In genomic region chr4:125160951-125161331, GRCm38 (mm10) we compare ENCODE assay signal across 11 mouse cellular contexts. TPM values are rescaled to one million over a fixed set of nuclear protein-coding genes. Genes with fewer than 3 reads are reported as not detected.
A peak's percentile ranks its signal among the peaks of the same experiment; 100 is the strongest.
DNase-seq lines count a peak whose midpoint lies in the region; ATAC-seq and TF ChIP-seq lines count a peak whose summit lies in the region.
"Had no signal": no experiment of that assay in that cellular context is flagged by ENCODE, and none has a peak within 500 bp of the region (broad histone marks: within the 10 kb centered on the region; RNA-seq: fewer than 3 reads in every experiment).

No protein-coding gene starts in this region.

- no peak for ATAC-seq in hindbrain, embryonic 15.5 days (ENCODE audit: low FRiP score, low read depth)
- peak; percentile 35; the same call in 1 of the 2 replicates for ATAC-seq in midbrain, embryonic 15.5 days (replicated peaks)
- no peak for ATAC-seq in midbrain, embryonic 14.5 days (ENCODE audit: low FRiP score, low TSS enrichment)
- ATAC-seq in forebrain, postnatal 0 days = no peak
- peak; percentile 42; the same call in 1 of the 2 replicates for ATAC-seq in stomach, embryonic 16.5 days (ENCODE audit: insufficient read depth, low FRiP score)
- ATAC-seq in heart, embryonic 12.5 days (ENCODE audit: insufficient number of reproducible peaks, low FRiP score) = no peak

- H3K4me1 ChIP-seq in hindbrain, embryonic 15.5 days (replicated peaks) = peaks cover 21% of the 10 kb centered on the region
- H3K4me1 ChIP-seq in hindbrain, embryonic 10.5 days (replicated peaks) = peaks cover 18% of the 10 kb centered on the region; the same call in 1 of the 2 replicates
- H3K4me1 ChIP-seq in midbrain, embryonic 15.5 days = peaks cover 15% of the 10 kb centered on the region
- H3K4me1 ChIP-seq in midbrain, embryonic 14.5 days (ENCODE audit: control insufficient read depth, insufficient read depth, low read length) = 0 out of 2 replicates have a peak, but pooled peaks cover 4% of the 10 kb centered on the region
- H3K4me1 ChIP-seq in forebrain, postnatal 0 days (ENCODE audit: insufficient read depth) = peaks cover 5% of the 10 kb centered on the region; the same call in 1 of the 2 replicates
- H3K4me1 ChIP-seq in stomach, embryonic 16.5 days (ENCODE audit: control insufficient read depth, insufficient read depth, low read length) = no peaks in the 10 kb centered on the region; the same call in 1 of the 2 replicates
- no peaks in the 10 kb centered on the region for H3K4me1 ChIP-seq in heart, embryonic 12.5 days (replicated peaks)
- H3K4me1 ChIP-seq: liver, embryonic 13.5 days had no signal

- WGBS in hindbrain, embryonic 15.5 days = 69% methylated on average over 10 of the region's 10 CpGs
- WGBS in hindbrain, embryonic 10.5 days = 71% methylated on average over 10 of the region's 10 CpGs
- WGBS in midbrain, embryonic 15.5 days = 60% methylated on average over 10 of the region's 10 CpGs
- WGBS in midbrain, embryonic 14.5 days = 60% methylated on average over 10 of the region's 10 CpGs
- WGBS in forebrain, postnatal 0 days = 67% methylated on average over 10 of the region's 10 CpGs
- WGBS in stomach, embryonic 16.5 days = 59% methylated on average over 10 of the region's 10 CpGs
- WGBS in heart, embryonic 12.5 days = 80% methylated on average over 10 of the region's 10 CpGs

- H3K27me3 ChIP-seq in hindbrain, embryonic 15.5 days = peaks cover 9% of the 10 kb centered on the region; the same call in 1 of the 2 replicates
- peaks cover 37% of the 10 kb centered on the region for H3K27me3 ChIP-seq in hindbrain, embryonic 10.5 days (ENCODE audit: insufficient read depth, poor library complexity, severe bottlenecking)
- H3K27me3 ChIP-seq in midbrain, embryonic 15.5 days (replicated peaks) = peaks cover 3% of the 10 kb centered on the region; the same call in 1 of the 2 replicates
- no peaks in the 10 kb centered on the region for H3K27me3 ChIP-seq in midbrain, embryonic 14.5 days (ENCODE audit: control insufficient read depth, insufficient read depth, low read length)
- H3K27me3 ChIP-seq in forebrain, postnatal 0 days (ENCODE audit: insufficient read depth, low read length) = no peaks in the 10 kb centered on the region
- H3K27me3 ChIP-seq in stomach, embryonic 16.5 days (ENCODE audit: control insufficient read depth, insufficient read depth, low read length) = no peaks in the 10 kb centered on the region
- H3K27me3 ChIP-seq in heart, embryonic 12.5 days (replicated peaks) = peaks cover 34% of the 10 kb centered on the region

- no peaks in the 10 kb centered on the region for H3K9me3 ChIP-seq in hindbrain, embryonic 15.5 days
- no peaks in the 10 kb centered on the region for H3K9me3 ChIP-seq in hindbrain, embryonic 10.5 days
- H3K9me3 ChIP-seq in midbrain, embryonic 15.5 days = no peaks in the 10 kb centered on the region
- no peaks in the 10 kb centered on the region for H3K9me3 ChIP-seq in midbrain, embryonic 14.5 days (ENCODE audit: control insufficient read depth, low read length)
- no peaks in the 10 kb centered on the region for H3K9me3 ChIP-seq in forebrain, postnatal 0 days (ENCODE audit: low read length)
- H3K9me3 ChIP-seq in stomach, embryonic 16.5 days (replicated peaks; ENCODE audit: control insufficient read depth, low read length) = no peaks in the 10 kb centered on the region
- no peaks in the 10 kb centered on the region for H3K9me3 ChIP-seq in heart, embryonic 12.5 days (replicated peaks)
- H3K9me3 ChIP-seq: liver, embryonic 13.5 days; neural tube, embryonic 15.5 days had no signal

- H3K36me3 ChIP-seq in hindbrain, embryonic 15.5 days = no peaks in the 10 kb centered on the region
- H3K36me3 ChIP-seq in hindbrain, embryonic 10.5 days = no peaks in the 10 kb centered on the region
- no peaks in the 10 kb centered on the region for H3K36me3 ChIP-seq in midbrain, embryonic 15.5 days (replicated peaks)
- H3K36me3 ChIP-seq in midbrain, embryonic 14.5 days (ENCODE audit: control insufficient read depth, insufficient read depth, low read length) = no peaks in the 10 kb centered on the region
- no peaks in the 10 kb centered on the region for H3K36me3 ChIP-seq in forebrain, postnatal 0 days (ENCODE audit: insufficient read depth)
- H3K36me3 ChIP-seq in stomach, embryonic 16.5 days (ENCODE audit: control insufficient read depth, insufficient read depth, low read length) = no peaks in the 10 kb centered on the region
- no peaks in the 10 kb centered on the region for H3K36me3 ChIP-seq in heart, embryonic 12.5 days
- H3K36me3 ChIP-seq: liver, embryonic 13.5 days; neural tube, embryonic 15.5 days had no signal

- TF ChIP-seq CTCF in forebrain, postnatal 0 days (IDR thresholded peaks at IDR 0.05; ENCODE audit: low read depth) = no peak

- DNase-seq in hindbrain, embryonic 10.5 days (ENCODE audit: low spot score) = no peak
- no peak for DNase-seq in midbrain, embryonic 14.5 days
- DNase-seq in forebrain, postnatal 0 days = no peak
- no peak for DNase-seq in MN1 (ENCODE audit: low spot score)

- H3K4me3 ChIP-seq in hindbrain, embryonic 15.5 days = no peak overlapping the region
- no peak overlapping the region for H3K4me3 ChIP-seq in hindbrain, embryonic 10.5 days
- H3K4me3 ChIP-seq in midbrain, embryonic 15.5 days = no peak overlapping the region
- H3K4me3 ChIP-seq in midbrain, embryonic 14.5 days (replicated peaks; ENCODE audit: low read depth, low read length) = no peak overlapping the region
- H3K4me3 ChIP-seq in forebrain, postnatal 0 days (ENCODE audit: low read depth, low read length) = no peak overlapping the region
- peak overlapping the region; percentile 15; the same call in 1 of the 2 replicates for H3K4me3 ChIP-seq in stomach, embryonic 16.5 days (replicated peaks; ENCODE audit: low read length)
- H3K4me3 ChIP-seq in heart, embryonic 12.5 days = no peak overlapping the region
- H3K4me3 ChIP-seq: erythroblast, embryonic 14.5 days; liver, embryonic 13.5 days; neural tube, embryonic 15.5 days had no signal

- H3K4me2 ChIP-seq in hindbrain, embryonic 15.5 days = 0 out of 2 replicates have a peak overlapping the region, but pooled peaks have one; percentile 39
- peak overlapping the region; percentile 36 for H3K4me2 ChIP-seq in midbrain, embryonic 15.5 days
- H3K4me2 ChIP-seq in midbrain, embryonic 14.5 days (ENCODE audit: low read length) = no peak overlapping the region; the same call in 1 of the 2 replicates
- H3K4me2 ChIP-seq in forebrain, postnatal 0 days (ENCODE audit: low read depth) = peak overlapping the region; percentile 35; the same call in 1 of the 2 replicates
- H3K4me2 ChIP-seq in stomach, embryonic 16.5 days (ENCODE audit: low read depth, low read length) = peak overlapping the region; percentile 51
- no peak overlapping the region for H3K4me2 ChIP-seq in heart, embryonic 12.5 days
- H3K4me2 ChIP-seq: liver, embryonic 13.5 days had no signal

- H3K27ac ChIP-seq in hindbrain, embryonic 15.5 days (replicated peaks) = no peak overlapping the region
- no peak overlapping the region for H3K27ac ChIP-seq in hindbrain, embryonic 10.5 days
- H3K27ac ChIP-seq in midbrain, embryonic 15.5 days = no peak overlapping the region
- H3K27ac ChIP-seq in midbrain, embryonic 14.5 days (replicated peaks; ENCODE audit: low read depth, low read length) = no peak overlapping the region
- H3K27ac ChIP-seq in forebrain, postnatal 0 days (ENCODE audit: low read depth, low read length) = no peak overlapping the region
- H3K27ac ChIP-seq in stomach, embryonic 16.5 days (ENCODE audit: low read length) = no peak overlapping the region
- H3K27ac ChIP-seq in heart, embryonic 12.5 days (ENCODE audit: poor library complexity, severe bottlenecking) = no peak overlapping the region
- H3K27ac ChIP-seq: liver, embryonic 13.5 days; neural tube, embryonic 15.5 days had no signal

- H3K9ac ChIP-seq in hindbrain, embryonic 15.5 days = no peak overlapping the region
- H3K9ac ChIP-seq in midbrain, embryonic 15.5 days = no peak overlapping the region
- no peak overlapping the region; the same call in 1 of the 2 replicates for H3K9ac ChIP-seq in midbrain, embryonic 14.5 days (replicated peaks; ENCODE audit: low read length)
- H3K9ac ChIP-seq in forebrain, postnatal 0 days = no peak overlapping the region
- H3K9ac ChIP-seq in stomach, embryonic 16.5 days (ENCODE audit: low read length) = no peak overlapping the region
- no peak overlapping the region for H3K9ac ChIP-seq in heart, embryonic 12.5 days
- H3K9ac ChIP-seq: liver, embryonic 13.5 days; neural tube, embryonic 15.5 days had no signal

RNA-seq across cellular contexts. Expression of gene Zc3h12a, which starts 33.3 kb away (rescaled TPM):
- polyA plus RNA-seq in hindbrain, embryonic 15.5 days (2015; fragmentation: Nextera tagmentation; extraction: Ambion mirVana) = 0.22 and 0.26 TPM in 2 replicates
- polyA plus RNA-seq in hindbrain, embryonic 10.5 days (2016; fragmentation: Nextera tagmentation; extraction: Ambion mirVana) = 0.20 and 0.65 TPM in 2 replicates
- polyA plus RNA-seq in midbrain, embryonic 15.5 days (2015; fragmentation: Nextera tagmentation; extraction: Ambion mirVana) = 0.15 TPM in 2 replicates
- 0.22 and 0.46 TPM in 2 replicates for polyA plus RNA-seq in midbrain, embryonic 14.5 days (2014; fragmentation: Nextera tagmentation; extraction: Ambion mirVana)
- total RNA-seq in forebrain, postnatal 0 days (2014; rRNA removed) = not detected in 2 replicates
- 0.05 and 0.07 TPM in 2 replicates for polyA plus RNA-seq in forebrain, postnatal 0 days (2015; fragmentation: Nextera tagmentation; extraction: Ambion mirVana)
- 1.6 and 2.1 TPM in 2 replicates for polyA plus RNA-seq in stomach, embryonic 16.5 days (2015; fragmentation: Nextera tagmentation; extraction: Ambion mirVana)
- 0.80 and 1.3 TPM in 2 replicates for polyA plus RNA-seq in heart, embryonic 12.5 days (2016; fragmentation: Nextera tagmentation; extraction: Ambion mirVana)

Comparison
In these comparisons a context has a peak if more than half of its experiments do, and no peak if none do; other contexts are left out.
1. ATAC-seq: peak in midbrain, embryonic 15.5 days (single experiment) and stomach, embryonic 16.5 days (single experiment); none in hindbrain, embryonic 15.5 days (single experiment), midbrain, embryonic 14.5 days (single experiment), forebrain, postnatal 0 days (single experiment) and heart, embryonic 12.5 days (single experiment).
2. H3K4me2 ChIP-seq: peak in hindbrain, embryonic 15.5 days (single experiment), midbrain, embryonic 15.5 days (single experiment), forebrain, postnatal 0 days (single experiment) and stomach, embryonic 16.5 days (single experiment); none in midbrain, embryonic 14.5 days (single experiment) and heart, embryonic 12.5 days (single experiment).